Mouse (Mus musculus) embryo, embryonic 10 days (tissue): ENCODE data around the gene Ilvbl.
A peak's percentile ranks its signal among the peaks of the same experiment; 100 is the strongest.
"Not testable (repeated sequence)": the region's sequence is repeated elsewhere in the genome, so short reads cannot be mapped to it uniquely, and the experiment has no call there.

Experiments
- DNase-seq: peaks from one replicate; pipeline ENCODE4 v3.0.0-alpha.2; 2015; ENCODE audit warnings: low spot score

The Ilvbl gene

DNA sequence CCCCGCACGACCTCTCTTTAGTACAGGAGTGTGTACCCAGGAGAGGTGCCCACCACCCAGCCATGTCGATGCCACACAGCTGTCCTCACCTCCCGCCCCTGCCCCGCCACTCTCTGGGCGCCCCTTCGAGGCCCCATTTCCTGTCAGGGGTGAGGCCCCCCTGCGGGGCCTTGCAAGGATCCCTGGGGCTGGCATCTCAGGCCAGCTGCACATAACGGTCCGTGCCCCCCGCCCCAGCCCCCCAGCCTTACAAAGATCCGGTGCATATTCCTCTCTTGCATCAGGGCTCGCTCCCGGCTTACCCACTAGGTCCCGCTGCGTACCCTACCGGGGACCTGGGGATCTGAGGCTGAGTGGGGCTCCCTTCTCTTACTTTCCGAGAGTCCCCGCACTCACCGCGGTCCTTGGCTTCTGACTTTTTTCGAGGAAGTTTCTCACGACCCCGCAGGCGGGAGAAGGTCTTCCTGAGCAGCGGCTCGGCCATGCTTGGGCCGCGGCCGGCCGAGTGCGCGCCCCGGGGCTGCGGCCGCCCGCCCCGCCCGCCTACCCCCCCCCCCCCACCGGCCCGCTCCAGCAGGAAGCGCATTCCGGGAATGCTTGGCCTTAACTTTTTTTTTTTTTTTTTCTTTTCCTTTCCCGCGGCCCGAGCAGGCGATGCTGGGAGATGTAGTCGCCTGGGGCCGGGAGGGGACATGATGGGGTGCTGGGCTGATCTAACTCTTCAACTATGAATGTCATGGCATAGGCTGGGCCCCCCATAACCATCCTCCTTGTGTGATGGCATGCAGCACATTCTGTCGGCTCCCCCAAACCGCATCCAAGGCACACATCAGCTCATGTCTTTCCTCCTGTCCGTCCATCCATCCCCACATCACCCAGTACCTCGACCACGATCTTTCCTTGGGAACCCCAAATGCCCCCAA, 17.5 kb downstream of the Ilvbl start, which contains the start of gene Syde1:
Syde1 (minus strand) TSS at position 559 of the 923 bp plus-strand sequence.
- peak; percentile 69 for DNase-seq

DNA sequence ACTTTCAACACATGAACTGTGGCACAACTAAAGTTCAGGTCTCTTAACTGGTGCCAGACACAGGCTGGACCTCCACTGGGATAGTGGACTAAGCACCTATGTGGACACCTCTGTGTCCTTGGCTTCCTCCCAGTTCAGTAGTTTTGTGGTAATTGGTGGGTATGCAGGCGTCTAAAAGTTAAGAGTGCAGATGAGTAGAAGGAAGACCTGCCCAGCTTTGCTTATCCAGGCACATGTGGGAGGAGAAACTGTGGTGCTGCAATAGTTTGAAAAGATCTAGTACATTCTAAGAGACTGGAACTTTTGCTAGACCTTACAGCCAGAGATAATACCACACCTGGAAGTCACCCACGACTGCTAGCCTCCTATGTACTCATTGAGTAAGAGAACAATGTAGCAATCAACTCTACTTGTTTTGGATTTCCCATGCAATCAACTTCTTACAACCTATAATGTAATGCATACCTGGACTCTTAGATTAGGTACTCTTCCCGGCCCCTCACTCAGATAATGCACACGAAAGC, 18.8 kb downstream of the Ilvbl start:
- no peak for DNase-seq

DNA sequence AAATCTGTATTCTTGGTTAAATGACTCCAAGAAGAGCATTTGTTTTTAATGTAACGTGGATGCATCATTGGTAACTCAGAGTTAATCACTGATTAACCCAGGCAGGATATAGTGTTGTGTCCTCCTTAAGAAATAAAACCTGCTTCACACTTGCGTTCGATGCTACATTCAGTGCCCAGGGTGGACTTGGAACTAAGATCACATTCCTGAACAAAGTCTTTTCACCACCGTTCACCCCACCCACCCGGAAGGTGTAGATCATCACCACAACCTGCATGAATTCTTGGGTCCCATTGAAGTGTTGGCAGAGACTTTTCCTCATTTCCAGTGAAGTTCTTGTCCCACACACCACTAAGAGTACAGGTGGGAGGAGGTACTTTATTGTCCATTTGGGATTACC, 19.6 kb downstream of the Ilvbl start:
- no peak for DNase-seq

DNA sequence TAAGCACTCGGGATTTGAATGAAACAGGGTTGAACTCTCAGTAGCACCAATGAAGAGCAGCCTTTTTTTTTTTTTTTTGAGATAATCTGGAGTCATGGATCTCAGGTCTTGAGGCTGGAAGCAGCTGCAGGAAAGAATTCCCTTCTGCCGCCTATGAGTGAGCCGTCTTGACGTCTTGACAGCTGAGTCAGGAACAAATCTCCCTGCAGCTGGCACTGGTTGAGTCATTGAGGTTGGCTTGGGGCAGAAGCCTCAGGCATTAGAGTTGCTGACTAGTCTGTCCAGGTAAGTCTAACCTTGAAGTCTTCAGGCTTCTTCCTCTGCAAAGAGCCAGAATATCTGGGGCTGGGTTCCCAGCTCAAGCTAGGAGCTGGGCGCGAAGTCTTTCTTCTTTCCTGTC, 20.0 kb downstream of the Ilvbl start:
- no peak for DNase-seq

DNA sequence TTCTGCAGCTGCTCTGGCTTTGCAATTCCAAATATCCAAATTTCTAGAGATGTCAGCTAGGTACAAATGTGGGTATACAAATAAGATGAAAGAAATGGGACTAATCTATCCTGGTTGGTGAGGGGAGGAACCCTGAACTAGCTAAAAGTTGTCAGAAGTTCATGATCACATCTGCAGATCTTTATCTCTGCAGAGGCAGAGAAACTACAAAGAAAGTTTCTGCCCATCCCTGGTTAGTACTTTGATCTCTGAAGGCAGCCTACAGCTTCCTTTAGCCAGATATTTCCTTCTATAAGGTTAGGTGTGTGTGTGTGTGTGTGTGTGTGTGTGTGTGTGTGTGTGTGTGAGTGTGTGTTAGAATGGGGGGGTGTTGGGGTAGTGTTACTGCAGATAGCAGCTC, 20.4 kb downstream of the Ilvbl start:
- no peak for DNase-seq

DNA sequence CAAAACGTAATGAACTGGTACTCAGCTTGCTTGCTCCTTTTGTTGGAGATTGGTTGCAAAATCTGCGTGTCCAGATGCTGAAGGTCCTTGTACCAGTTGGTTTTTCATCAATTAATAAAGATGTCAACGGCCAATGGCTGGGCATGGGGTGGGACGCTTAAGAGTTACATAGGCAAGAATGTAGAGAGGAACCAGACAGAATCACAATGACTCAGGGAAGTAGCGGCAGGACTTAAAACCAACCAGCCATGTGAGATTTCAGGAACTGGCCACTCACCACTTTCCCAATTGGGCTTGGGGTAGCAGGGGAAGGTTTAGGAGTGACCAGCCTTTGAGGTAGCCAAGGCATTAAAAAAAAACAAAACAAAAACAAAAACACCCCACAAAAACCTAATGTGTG, 25.7 kb downstream of the Ilvbl start:
- no peak for DNase-seq

DNA sequence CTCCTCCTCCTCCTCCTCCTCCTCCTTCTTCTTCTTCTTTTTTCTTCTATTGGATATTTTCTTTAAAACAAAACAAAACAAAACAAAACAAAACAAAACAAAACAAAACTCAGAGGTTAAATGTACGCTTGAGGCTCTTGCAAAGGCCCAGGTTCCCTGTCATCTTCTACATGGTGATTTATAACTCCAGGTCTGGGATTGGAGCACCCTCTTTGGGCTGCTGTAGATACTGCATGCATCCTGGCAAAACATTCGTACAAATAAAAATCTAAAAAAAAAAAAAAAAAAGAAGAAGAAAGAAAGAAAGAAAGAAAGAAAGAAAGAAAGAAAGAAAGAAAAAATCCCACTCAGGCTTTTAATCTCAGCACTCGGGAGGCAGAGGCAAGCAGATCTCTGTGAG, 30.9 kb downstream of the Ilvbl start:
- DNase-seq = peak; percentile 24

DNA sequence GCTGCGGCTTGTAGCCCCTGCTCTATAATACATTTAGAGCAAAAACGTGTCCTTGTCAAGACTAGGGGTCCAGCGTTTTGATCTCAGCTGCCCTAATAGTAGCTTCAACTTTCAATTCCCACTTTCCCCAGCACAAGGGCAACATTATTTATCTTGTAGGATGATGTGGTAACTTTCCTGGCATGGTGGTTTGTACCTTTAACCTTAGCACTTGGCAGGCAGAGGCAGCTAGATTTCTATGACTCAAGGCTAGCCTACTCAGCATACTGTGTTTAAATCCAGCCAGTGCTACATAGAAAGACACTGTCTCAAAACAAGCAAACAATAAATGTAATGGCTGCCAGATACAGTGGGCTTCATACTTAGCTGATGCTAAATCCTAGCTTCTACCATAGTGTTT, 33.5 kb downstream of the Ilvbl start:
- no peak for DNase-seq

DNA sequence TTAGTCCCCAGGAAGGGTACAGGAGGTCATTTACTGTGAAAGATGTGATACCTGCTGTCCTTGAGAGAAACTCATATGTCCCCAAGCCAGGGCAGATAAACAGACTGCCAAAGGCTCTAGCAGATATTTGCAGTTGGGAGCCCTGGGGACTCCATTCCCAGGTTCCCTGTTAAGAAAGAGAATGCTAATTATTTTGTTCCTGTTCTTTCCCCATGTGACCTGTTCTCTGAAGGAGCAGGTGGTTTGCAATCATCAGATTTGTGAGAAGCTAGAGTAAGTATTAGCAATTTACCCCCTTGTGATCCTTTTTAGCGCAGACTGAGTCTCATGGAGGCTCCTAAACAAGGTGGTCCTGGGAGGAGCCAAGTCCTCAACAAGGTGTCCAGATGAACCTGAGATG, 43.8 kb downstream of the Ilvbl start, which contains the start of gene Olfr1357:
Olfr1357 (minus strand) TSS at position 101 of the 400 bp plus-strand sequence.
- DNase-seq = no peak

DNA sequence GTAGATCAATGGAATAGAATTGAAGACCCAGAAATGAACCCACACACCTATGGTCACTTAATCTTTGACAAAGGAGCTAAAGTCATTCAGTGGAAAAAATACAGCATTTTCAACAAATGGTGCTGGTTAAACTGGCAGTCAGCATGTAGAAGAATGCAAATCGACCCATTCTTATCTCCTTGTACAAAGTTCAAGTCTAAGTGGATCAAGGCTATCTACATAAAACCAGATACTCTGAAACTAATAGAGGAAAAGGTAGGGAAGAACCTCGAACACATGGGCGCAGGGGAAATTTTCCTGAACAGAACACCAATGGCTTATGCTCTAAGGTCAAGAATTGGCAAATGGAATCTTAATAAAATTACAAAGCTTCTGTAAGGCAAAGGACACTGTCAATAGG, 49.0 kb downstream of the Ilvbl start:
- not testable (repeated sequence) for DNase-seq

DNA sequence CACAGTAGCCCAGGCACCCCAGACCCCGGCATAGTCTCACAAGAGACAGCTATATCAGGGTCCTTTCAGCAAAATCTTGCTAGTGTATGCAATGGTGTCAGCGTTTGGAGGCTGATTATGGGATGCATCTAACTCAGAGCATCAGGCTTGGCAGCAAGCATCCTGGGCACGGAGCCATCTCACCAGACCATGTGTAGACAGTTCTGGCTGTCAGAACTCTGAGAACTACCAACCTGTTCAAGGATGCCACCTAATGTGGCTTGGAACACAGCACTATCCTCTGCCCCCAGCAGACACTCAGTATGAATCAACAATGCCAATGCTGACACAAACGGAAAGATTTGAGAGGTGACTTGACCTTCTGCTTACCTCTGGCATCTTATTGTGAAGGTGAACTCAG, 56.0 kb downstream of the Ilvbl start:
- no peak for DNase-seq

DNA sequence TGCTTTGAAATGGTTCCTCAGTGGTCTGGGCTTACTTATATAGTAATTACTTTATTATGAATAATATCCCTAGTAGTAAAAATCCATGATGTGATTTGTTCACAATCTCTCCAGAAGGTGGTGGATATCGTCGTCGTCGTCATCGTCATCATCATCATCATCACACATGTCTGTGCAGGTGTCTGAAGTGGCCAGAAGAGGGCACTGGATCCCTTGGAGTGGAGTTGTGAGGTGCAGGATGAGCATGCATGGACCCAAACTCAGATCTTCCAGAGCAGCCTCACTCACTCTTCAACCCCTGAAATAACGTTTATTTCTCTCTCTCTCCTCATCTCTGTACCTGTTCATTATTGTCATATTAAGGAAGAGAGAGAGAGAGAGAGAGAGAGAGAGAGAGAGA, 58.2 kb downstream of the Ilvbl start:
- DNase-seq = peak; percentile 71
